Mouse (Mus musculus): ENCODE data around the gene Vmn2r71. TPM values are rescaled to one million over a fixed set of nuclear protein-coding genes. Genes with fewer than 3 reads are reported as not detected.

Vmn2r71 gene
- polyA plus RNA-seq (2017; shearing (Covaris generic)) = not detected

- ATAC-seq = no peak
These were observed at the start of gene Vmn2r71 for GRCm38 (mm10) chr7:85562787-85563186. Gene Vmn2r71 (plus strand): TSS chr7:85563087.

GRCm38 (mm10) chr7:85542108-85542507, 20.8 kb upstream of the Vmn2r71 start:
- ATAC-seq = no peak

- no peak for ATAC-seq
These were observed 19.8 kb upstream of the Vmn2r71 start for GRCm38 (mm10) chr7:85543118-85543517.

- ATAC-seq = no peak
These were observed 6.2 kb downstream of the Vmn2r71 start, which contains the start of gene Vmn2r70 for GRCm38 (mm10) chr7:85569092-85569491. Gene Vmn2r70 (minus strand): TSS chr7:85569192.

Other genes starting within 250 kb of the Vmn2r71 start
- not detected for gene Vmn2r69, start 147.2 kb upstream of the Vmn2r71 start, polyA plus RNA-seq (2017; shearing (Covaris generic))
- not detected for gene Vmn2r70, start 6.1 kb downstream of the Vmn2r71 start, polyA plus RNA-seq (2017; shearing (Covaris generic))
- not detected for gene Vmn2r72, start 192.0 kb downstream of the Vmn2r71 start, polyA plus RNA-seq (2017; shearing (Covaris generic))

Data from CD4-positive, CD25-positive, alpha-beta regulatory T cell, adult 4 months (primary cell).